Mouse (Mus musculus) small intestine, adult 2 months (tissue): ENCODE data around the gene Disp3. TPM values are rescaled to one million over a fixed set of nuclear protein-coding genes. Genes with fewer than 3 reads are reported as not detected.

Source experiments
- H3K27ac ChIP-seq: fragments of 200-500 bp; 2 replicates; pipeline ENCODE4 v1.5.1; 2012; ENCODE audit warnings: low read depth, low read length, control low read depth, inconsistent platforms; ENCODE audit not compliant: insufficient read depth
- H3K27me3 ChIP-seq: fragments of 200-500 bp; 2 replicates; pipeline ENCODE4 v1.6.1; 2012; ENCODE audit warnings: mild to moderate bottlenecking, moderate library complexity, low read length, inconsistent platforms; ENCODE audit not compliant: control insufficient read depth, insufficient read depth
- H3K36me3 ChIP-seq: fragments of 200-500 bp; 2 replicates; pipeline ENCODE4 v1.6.1; 2012; ENCODE audit warnings: mild to moderate bottlenecking, low read length, control low read depth, inconsistent platforms; ENCODE audit not compliant: control insufficient read depth, insufficient read depth
- H3K4me1 ChIP-seq: fragments of 200-500 bp; 2 replicates; pipeline ENCODE4 v1.6.1; 2012; ENCODE audit warnings: low read length, inconsistent platforms, mixed read lengths; ENCODE audit not compliant: control insufficient read depth, insufficient read depth, insufficient read length
- H3K4me3 ChIP-seq: fragments of 200-500 bp; 2 replicates; pipeline ENCODE4 v1.5.1; 2012; ENCODE audit warnings: low read depth, mild to moderate bottlenecking, control low read depth, inconsistent platforms, low read length, moderate library complexity
- CTCF ChIP-seq: fragments of 200-500 bp; IDR thresholded peaks from 2 replicates; pipeline ENCODE4 v1.5.1; 2012; ENCODE audit warnings: low read depth, mild to moderate bottlenecking, control low read depth, inconsistent platforms, low read length, moderate library complexity, mixed read lengths; ENCODE audit not compliant: insufficient replicate concordance, insufficient read length; ENCODE audit errors: extremely low read depth
- POLR2A ChIP-seq: fragments of 200-500 bp; IDR thresholded peaks from 2 replicates; pipeline ENCODE4 v1.6.1; 2012; ENCODE audit warnings: low read depth, mild to moderate bottlenecking, control low read depth, inconsistent platforms, low read length, moderate library complexity
- WGBS: fragments of 180-500 bp; shearing (Covaris S2); methylation state at CpG from one replicate; pipeline ENCODE4 v1.1.7; 2018; 5-methylcytosine and 5-hydroxymethylcytosine counted together
- polyA plus RNA-seq: library from polyadenylated mRNA; depleted of rRNA; stranded (reverse); fragments of >200 nt; gene quantifications from 2 replicates; pipeline ENCODE4 v1.2.3, GENCODE M21; 2012

The Disp3 gene
- polyA plus RNA-seq, 1 experiment = 0.06 TPM

DNA sequence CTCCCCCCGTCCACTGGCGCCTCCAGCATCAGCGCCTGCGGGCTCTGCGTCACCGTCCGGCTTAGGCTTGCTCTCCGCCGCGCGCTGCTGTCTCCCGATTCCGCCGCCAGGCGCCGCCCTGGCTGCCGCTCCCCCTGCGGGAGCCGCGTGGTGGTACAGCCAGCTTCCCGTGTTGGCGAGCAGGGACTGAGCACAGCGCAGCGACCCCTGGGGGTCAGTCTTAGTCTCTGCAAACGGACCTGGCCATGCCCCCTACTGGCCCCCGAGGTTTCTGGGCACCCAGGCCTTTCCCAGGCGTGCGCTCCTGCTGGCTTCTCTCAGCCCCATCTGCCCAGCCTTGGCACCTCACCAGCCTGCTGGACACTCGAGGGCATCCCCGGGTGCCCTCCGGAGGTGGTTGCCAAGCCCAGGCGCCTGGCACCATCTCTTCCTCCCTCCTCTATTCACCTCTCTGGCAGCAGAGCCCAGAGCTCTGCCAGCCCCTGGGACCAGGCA lies 337 bp upstream of the Disp3 start:
- WGBS = 6% methylated on average over 32 of the region's 32 CpGs
- Histone ChIP-seq H3K27ac (no peak overlapping the region), H3K36me3 (no peaks in the 10 kb centered on the region), H3K4me1 (peaks cover 4% of the 10 kb centered on the region; the same call in 1 of the 2 replicates), H3K27me3 (peaks cover 16% of the 10 kb centered on the region), H3K4me3 (peak overlapping the region; percentile 28; the same call in 1 of the 2 replicates)
- TF ChIP-seq CTCF = peak; percentile 46; the same call in 1 of the 2 replicates
- no peak for TF ChIP-seq POLR2A

DNA sequence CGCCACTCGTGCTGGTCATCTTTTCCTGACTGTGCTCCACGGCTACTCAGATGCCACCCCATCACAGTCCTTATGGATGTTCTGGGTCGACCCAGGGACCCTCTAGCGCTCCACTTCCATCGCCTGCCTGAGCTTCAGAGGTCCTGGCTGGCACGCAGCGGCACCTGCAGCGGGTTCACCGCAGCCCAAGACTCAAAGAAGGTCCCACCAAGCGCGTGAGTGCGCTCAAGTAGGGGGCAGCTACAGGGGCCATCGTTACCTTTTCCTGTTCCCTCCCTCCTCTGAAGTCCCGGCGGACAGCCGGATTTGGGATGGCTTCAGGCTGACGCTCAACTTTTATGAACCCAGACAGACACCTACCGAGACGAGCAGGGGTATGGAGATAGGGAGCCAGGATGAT lies 724 bp downstream of the Disp3 start:
- WGBS = 6% methylated on average over 20 of the region's 20 CpGs
- no peak overlapping the region for H3K4me3 ChIP-seq
- H3K27ac ChIP-seq = no peak overlapping the region
- peaks cover 4% of the 10 kb centered on the region; the same call in 1 of the 2 replicates for H3K4me1 ChIP-seq
- H3K36me3 ChIP-seq = no peaks in the 10 kb centered on the region
- H3K27me3 ChIP-seq = peaks cover 16% of the 10 kb centered on the region
- TF ChIP-seq POLR2A = no peak
- no peak for TF ChIP-seq CTCF

- Histone ChIP-seq H3K27ac (no peak overlapping the region), H3K27me3 (peaks cover 16% of the 10 kb centered on the region), H3K4me3 (no peak overlapping the region), H3K36me3 (no peaks in the 10 kb centered on the region), H3K4me1 (peaks cover 4% of the 10 kb centered on the region; the same call in 1 of the 2 replicates)
- 25% methylated on average over 22 of the region's 22 CpGs for WGBS
- TF ChIP-seq CTCF (no peak), POLR2A (no peak)
Observed at GRCm38 (mm10) chr4:148286226-148287031, 1.3 kb downstream of the Disp3 start.

- Histone ChIP-seq H3K27ac (no peak overlapping the region), H3K36me3 (no peaks in the 10 kb centered on the region), H3K4me1 (peaks cover 4% of the 10 kb centered on the region; the same call in 1 of the 2 replicates), H3K27me3 (peaks cover 16% of the 10 kb centered on the region), H3K4me3 (no peak overlapping the region)
- WGBS = 63% methylated on average over 13 of the region's 13 CpGs
- no peak for TF ChIP-seq CTCF
- TF ChIP-seq POLR2A = no peak
Observed at GRCm38 (mm10) chr4:148284219-148284618, 3.5 kb downstream of the Disp3 start.

- no peak overlapping the region for H3K4me3 ChIP-seq
- H3K27ac ChIP-seq = no peak overlapping the region
- H3K4me1 ChIP-seq = no peaks in the 10 kb centered on the region
- 30% methylated on average over 4 of the region's 4 CpGs for WGBS
- TF ChIP-seq CTCF (no peak), POLR2A (no peak)
- H3K36me3 ChIP-seq = no peaks in the 10 kb centered on the region
- H3K27me3 ChIP-seq = no peaks in the 10 kb centered on the region
Observed at GRCm38 (mm10) chr4:148276816-148277491, 10.8 kb downstream of the Disp3 start.

- Histone ChIP-seq H3K4me3 (no peak overlapping the region), H3K27ac (no peak overlapping the region), H3K27me3 (0 out of 2 replicates have a peak, but pooled peaks cover 3% of the 10 kb centered on the region), H3K4me1 (no peaks in the 10 kb centered on the region), H3K36me3 (no peaks in the 10 kb centered on the region)
- 50% methylated on average over 3 of the region's 3 CpGs for WGBS
- TF ChIP-seq CTCF = no peak
- TF ChIP-seq POLR2A = no peak
Observed at GRCm38 (mm10) chr4:148274671-148275070, 13.1 kb downstream of the Disp3 start.

GRCm38 (mm10) chr4:148273229-148273628 lies 14.5 kb downstream of the Disp3 start:
- Histone ChIP-seq H3K27me3 (0 out of 2 replicates have a peak, but pooled peaks cover 3% of the 10 kb centered on the region), H3K27ac (no peak overlapping the region), H3K4me3 (no peak overlapping the region), H3K36me3 (no peaks in the 10 kb centered on the region), H3K4me1 (no peaks in the 10 kb centered on the region)
- 20% methylated on average over 2 of the region's 2 CpGs for WGBS
- TF ChIP-seq CTCF = no peak
- no peak for TF ChIP-seq POLR2A
